Mouse (Mus musculus) hindbrain, embryonic 13.5 days (tissue): ENCODE measurements at regions not wholly inside any gene's neighbourhood (a gene's known extent, or its start where the extent isn't known, plus 50 kb on each side); places are given as distances from the start of the nearest gene placed in this dataset.
A peak's percentile ranks its signal among the peaks of the same experiment; 100 is the strongest.

Experiments
- ATAC-seq: fragments of 200-750 bp; cut with Nextera tagmentation; 2 replicates; pipeline ENCODE4 v1.8.0; 2017; ENCODE audit warnings: moderate TSS enrichment; ENCODE audit not compliant: low FRiP score
- H3K27ac ChIP-seq: fragments of 300-500 bp; sonication (generic); 2 replicates; pipeline ENCODE4 v1.5.1; 2015; ENCODE audit warnings: inconsistent platforms, mild to moderate bottlenecking, moderate library complexity
- H3K27me3 ChIP-seq: fragments of 300-500 bp; sonication (generic); 2 replicates; pipeline ENCODE4 v1.6.1; 2015; ENCODE audit warnings: mild to moderate bottlenecking, inconsistent platforms
- H3K36me3 ChIP-seq: fragments of 300-500 bp; sonication (generic); 2 replicates; pipeline ENCODE4 v1.6.1; 2015; ENCODE audit warnings: mild to moderate bottlenecking, inconsistent platforms
- H3K4me1 ChIP-seq: fragments of 300-500 bp; sonication (generic); replicated peaks from 2 replicates; pipeline ENCODE4 v1.6.1; 2015; ENCODE audit warnings: inconsistent platforms
- H3K4me2 ChIP-seq: fragments of 300-500 bp; sonication (generic); 2 replicates; pipeline ENCODE4 v1.6.1; 2015; ENCODE audit warnings: inconsistent platforms, mild to moderate bottlenecking, moderate library complexity
- H3K4me3 ChIP-seq: fragments of 300-500 bp; sonication (generic); 2 replicates; pipeline ENCODE4 v1.5.1; 2015; ENCODE audit warnings: mild to moderate bottlenecking, inconsistent platforms
- H3K9ac ChIP-seq: fragments of 300-500 bp; sonication (generic); 2 replicates; pipeline ENCODE4 v1.6.1; 2015; ENCODE audit warnings: mild to moderate bottlenecking, inconsistent platforms
- H3K9me3 ChIP-seq: fragments of 300-500 bp; sonication (generic); 2 replicates; pipeline ENCODE4 v1.6.1; 2016; ENCODE audit warnings: inconsistent platforms
- WGBS: fragments of 180-500 bp; shearing (Covaris S2); methylation state at CpG from one replicate; pipeline ENCODE4 v1.1.7; 2015; 5-methylcytosine and 5-hydroxymethylcytosine counted together

DNA sequence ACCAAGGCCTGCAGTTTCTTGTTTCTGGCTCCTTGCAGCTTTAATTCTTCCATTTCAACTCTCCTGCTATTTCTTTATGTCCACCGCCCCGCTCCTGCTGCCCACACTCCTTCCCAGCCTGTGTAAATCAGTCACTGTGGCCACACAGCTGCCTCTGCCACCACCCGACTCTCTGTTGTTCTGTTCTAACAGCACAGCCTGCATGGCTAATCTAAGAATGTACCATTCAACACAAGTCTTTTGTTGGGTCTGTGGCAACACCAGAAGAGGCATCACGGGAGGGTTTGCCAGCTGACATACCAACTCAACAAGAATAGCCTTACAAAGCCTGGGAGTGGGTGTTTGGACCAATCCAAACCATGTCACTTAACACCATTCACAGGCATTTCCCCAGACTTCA, 264.9 kb upstream of the Pum3 start:
- Histone ChIP-seq H3K27ac (no peak overlapping the region), H3K9me3 (0 out of 2 replicates have a peak, but pooled peaks cover 3% of the 10 kb centered on the region), H3K36me3 (no peaks in the 10 kb centered on the region), H3K27me3 (no peaks in the 10 kb centered on the region), H3K4me3 (no peak overlapping the region), H3K9ac (no peak overlapping the region), H3K4me1 (no peaks in the 10 kb centered on the region), H3K4me2 (no peak overlapping the region)
- no peak for ATAC-seq
- 53% methylated on average over 4 of the region's 4 CpGs for WGBS

DNA sequence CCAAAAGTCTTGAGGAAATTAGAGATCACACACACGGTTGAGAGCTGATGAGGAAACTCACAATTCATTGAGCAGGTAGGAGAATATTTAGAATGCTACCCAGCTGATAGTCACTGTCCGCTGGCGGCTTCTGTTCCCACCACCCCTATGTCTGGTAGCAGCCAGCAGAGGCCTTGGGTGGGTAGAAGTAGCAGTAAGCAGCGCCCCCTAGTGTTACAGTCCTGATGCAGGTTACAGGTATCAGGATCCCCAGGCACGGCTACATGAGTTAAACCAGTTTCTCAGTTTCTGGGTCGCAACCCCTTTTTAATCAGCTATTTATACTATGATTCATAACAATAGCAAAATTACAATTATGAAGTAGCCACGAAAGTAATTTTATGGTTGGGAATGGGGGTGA, 264.1 kb upstream of the Pum3 start:
- Histone ChIP-seq H3K4me2 (no peak overlapping the region), H3K4me1 (no peaks in the 10 kb centered on the region), H3K9ac (no peak overlapping the region), H3K27ac (no peak overlapping the region), H3K9me3 (0 out of 2 replicates have a peak, but pooled peaks cover 3% of the 10 kb centered on the region), H3K4me3 (no peak overlapping the region), H3K36me3 (no peaks in the 10 kb centered on the region), H3K27me3 (no peaks in the 10 kb centered on the region)
- WGBS, result 81% methylated on average over 7 of the region's 7 CpGs
- ATAC-seq, result no peak

DNA sequence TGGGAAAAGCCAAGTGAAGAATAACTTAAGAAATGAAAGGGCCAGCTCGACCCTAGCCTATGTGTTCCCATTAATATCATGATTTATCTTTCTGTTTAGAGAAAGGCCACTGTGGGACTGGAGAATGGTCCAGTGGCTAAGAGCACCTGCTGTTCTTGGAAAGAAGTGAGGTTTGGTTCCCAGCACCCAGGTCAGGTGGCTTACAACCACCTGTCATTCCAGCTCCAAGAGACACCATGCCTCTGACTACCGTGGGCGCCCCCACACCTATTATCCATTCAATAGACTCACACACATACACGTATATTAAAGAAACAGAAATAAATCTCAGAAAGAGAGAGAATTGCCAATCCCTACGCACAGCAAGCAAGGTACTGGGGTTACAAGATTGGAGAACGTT, 263.3 kb upstream of the Pum3 start:
- H3K36me3 ChIP-seq, result no peaks in the 10 kb centered on the region
- H3K27ac ChIP-seq, result no peak overlapping the region
- WGBS, result 90% methylated on average over 6 of the region's 6 CpGs
- no peak for ATAC-seq
- H3K27me3 ChIP-seq, result no peaks in the 10 kb centered on the region
- no peak overlapping the region for H3K4me2 ChIP-seq
- no peak overlapping the region for H3K9ac ChIP-seq
- no peaks in the 10 kb centered on the region for H3K4me1 ChIP-seq
- H3K9me3 ChIP-seq, result 0 out of 2 replicates have a peak, but pooled peaks cover 3% of the 10 kb centered on the region
- H3K4me3 ChIP-seq, result no peak overlapping the region

DNA sequence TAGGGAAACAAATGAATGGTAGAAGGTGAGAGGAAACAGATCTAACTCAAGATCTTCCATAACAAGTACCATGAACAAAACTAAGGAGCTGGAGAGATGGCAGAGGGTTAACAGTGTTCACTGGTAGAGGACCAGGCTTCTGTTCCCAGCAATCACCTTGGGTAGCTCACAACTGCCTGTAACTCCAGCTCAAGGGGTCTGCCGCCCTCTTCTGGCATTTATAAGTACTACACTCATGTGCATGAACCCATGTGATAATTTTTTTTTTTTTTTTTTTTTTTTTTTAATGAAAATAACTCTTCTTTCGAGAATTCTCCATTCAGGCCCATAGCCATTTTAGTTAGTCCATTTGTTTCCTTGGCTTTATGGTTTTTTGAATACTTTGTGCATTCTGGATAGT, 253.8 kb upstream of the Pum3 start:
- H3K9me3 ChIP-seq, result peaks cover 6% of the 10 kb centered on the region; the same call in 1 of the 2 replicates
- no peak for ATAC-seq
- no peak overlapping the region for H3K4me3 ChIP-seq
- no peaks in the 10 kb centered on the region for H3K4me1 ChIP-seq
- H3K9ac ChIP-seq, result no peak overlapping the region
- H3K27ac ChIP-seq, result no peak overlapping the region
- 47% methylated on average over 2 of the region's 2 CpGs for WGBS
- H3K4me2 ChIP-seq, result no peak overlapping the region
- H3K36me3 ChIP-seq, result no peaks in the 10 kb centered on the region
- H3K27me3 ChIP-seq, result no peaks in the 10 kb centered on the region

DNA sequence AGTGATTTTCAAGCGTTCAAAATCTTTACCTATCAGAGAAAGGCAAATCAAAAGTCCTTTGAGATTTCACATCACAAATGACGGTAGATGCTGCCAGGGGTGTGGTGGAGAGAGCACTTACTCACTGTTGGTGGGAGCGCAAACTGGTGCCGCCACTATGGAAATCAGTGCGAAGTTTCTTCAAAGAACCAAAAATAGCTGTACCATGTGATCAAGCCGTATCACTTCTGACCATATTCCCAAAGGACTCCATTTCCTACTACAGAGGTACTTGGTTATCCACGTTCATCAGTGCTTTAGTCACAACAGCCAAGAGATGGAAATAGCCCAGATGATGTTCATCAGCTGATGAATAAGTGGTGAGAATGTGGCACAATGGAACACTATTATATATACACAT, 249.8 kb upstream of the Pum3 start:
- no peak for ATAC-seq
- no peaks in the 10 kb centered on the region for H3K36me3 ChIP-seq
- 80% methylated on average over 7 of the region's 7 CpGs for WGBS

DNA sequence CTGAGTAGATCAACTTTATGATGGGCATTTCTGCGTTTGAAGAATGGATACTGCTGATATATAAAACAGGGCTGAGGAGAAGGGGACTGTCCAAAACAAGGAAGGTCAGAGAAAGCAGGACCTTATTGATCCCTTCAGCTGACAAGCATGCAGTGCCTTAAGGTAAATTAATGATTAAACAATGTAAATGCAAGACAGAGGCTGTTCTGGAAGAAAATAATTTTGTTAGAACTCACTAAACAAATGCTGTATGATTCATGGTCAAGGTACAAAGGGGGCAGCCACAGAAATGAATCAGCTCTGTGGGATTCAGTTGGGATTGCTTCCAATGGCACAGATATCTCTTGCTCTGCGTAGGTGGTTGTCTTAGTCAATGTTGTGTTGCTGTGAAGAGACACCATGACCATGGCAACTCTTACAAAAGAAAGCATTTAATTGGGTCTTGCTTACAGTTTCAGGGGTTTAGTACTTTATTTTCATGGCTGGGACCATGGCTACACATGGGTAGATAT, 243.1 kb upstream of the Pum3 start:
- no peak for ATAC-seq
- WGBS, result 78% methylated on average over 2 of the region's 2 CpGs
- no peaks in the 10 kb centered on the region for H3K9me3 ChIP-seq
- no peaks in the 10 kb centered on the region for H3K36me3 ChIP-seq
- no peak overlapping the region for H3K4me3 ChIP-seq
- H3K9ac ChIP-seq, result no peak overlapping the region
- no peak overlapping the region for H3K4me2 ChIP-seq
- no peaks in the 10 kb centered on the region for H3K4me1 ChIP-seq
- no peaks in the 10 kb centered on the region for H3K27me3 ChIP-seq
- H3K27ac ChIP-seq, result no peak overlapping the region

More for the DNA sequence above, 249.8 kb upstream of the Pum3 start:
- Histone ChIP-seq H3K4me3 (no peak overlapping the region), H3K27me3 (no peaks in the 10 kb centered on the region), H3K4me2 (no peak overlapping the region), H3K4me1 (no peaks in the 10 kb centered on the region), H3K9me3 (peaks cover 6% of the 10 kb centered on the region; the same call in 1 of the 2 replicates), H3K9ac (no peak overlapping the region), H3K27ac (no peak overlapping the region)

DNA sequence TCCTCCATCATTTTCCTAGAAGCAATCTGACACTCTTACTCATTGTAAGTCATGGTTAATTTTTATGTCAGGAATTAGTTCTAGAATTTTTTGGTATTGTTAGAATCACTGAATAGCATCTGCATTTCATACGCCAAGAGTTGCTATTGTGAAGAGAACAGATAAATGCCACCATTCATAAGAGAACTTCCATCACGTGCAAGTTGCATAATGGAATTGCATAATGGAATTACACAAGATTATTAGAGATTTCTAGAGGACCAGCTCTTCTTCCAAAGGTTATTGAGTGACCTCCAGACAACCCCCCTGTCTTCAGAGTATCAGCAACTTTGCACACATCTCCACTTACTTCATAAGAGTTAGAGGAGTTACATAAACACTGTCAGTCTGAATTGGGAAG, 233.7 kb upstream of the Pum3 start:
- H3K9me3 ChIP-seq, result no peaks in the 10 kb centered on the region
- no peaks in the 10 kb centered on the region for H3K36me3 ChIP-seq
- whole genome bisulfite sequencing, result 66% methylated on average over 2 of the region's 2 CpGs
- no peak overlapping the region for H3K4me2 ChIP-seq
- no peak overlapping the region for H3K27ac ChIP-seq
- H3K27me3 ChIP-seq, result no peaks in the 10 kb centered on the region
- H3K9ac ChIP-seq, result no peak overlapping the region
- ATAC-seq, result no peak
- no peaks in the 10 kb centered on the region for H3K4me1 ChIP-seq
- no peak overlapping the region for H3K4me3 ChIP-seq

DNA sequence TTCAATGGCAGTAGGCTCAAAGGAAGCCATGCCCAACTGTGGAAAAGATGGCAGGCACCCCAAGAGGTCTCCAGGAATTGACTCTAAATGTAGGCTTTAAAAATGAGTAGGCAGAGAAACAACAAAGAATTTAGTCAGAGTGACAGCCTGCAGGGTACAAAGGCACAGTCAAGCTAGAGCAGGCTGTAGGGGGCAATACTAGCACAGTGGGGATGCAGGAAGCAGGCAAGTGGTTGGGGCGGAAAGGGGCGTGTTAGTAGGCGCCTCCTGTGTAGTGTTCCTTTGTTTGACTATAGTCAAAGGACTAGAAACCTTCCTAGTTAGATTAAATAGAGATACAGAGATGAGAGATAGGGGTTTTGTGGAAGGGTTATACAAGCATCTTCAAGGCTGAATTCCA, 211.4 kb upstream of the Pum3 start:
- Histone ChIP-seq H3K4me3 (no peak overlapping the region), H3K27ac (no peak overlapping the region), H3K4me2 (no peak overlapping the region), H3K27me3 (no peaks in the 10 kb centered on the region), H3K4me1 (no peaks in the 10 kb centered on the region), H3K36me3 (no peaks in the 10 kb centered on the region), H3K9ac (no peak overlapping the region), H3K9me3 (no peaks in the 10 kb centered on the region)
- no peak for ATAC-seq
- WGBS, result 26% methylated on average over 3 of the region's 3 CpGs

DNA sequence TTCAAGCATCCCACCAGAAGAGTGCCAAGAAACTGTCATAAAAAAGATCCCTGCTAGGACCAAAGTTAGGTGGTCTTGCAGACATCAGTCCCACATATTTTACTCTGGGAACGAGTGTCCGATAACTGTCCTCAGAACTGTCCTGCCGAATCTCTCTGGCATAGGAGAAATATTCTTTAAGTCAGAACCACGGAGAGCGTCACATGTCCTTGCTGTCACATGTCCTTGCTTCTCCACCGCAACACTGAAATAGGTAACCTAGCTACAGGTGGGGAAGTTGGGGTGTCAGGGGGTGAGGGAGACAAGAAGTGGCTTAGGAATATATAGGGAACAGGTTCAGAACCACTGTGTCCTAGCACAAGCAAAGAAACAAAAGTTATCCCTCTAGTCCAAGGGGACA, 203.5 kb upstream of the Pum3 start:
- WGBS, result 77% methylated on average over 6 of the region's 6 CpGs
- H3K9ac ChIP-seq, result no peak overlapping the region
- H3K4me3 ChIP-seq, result no peak overlapping the region
- H3K27me3 ChIP-seq, result no peaks in the 10 kb centered on the region
- H3K4me2 ChIP-seq, result no peak overlapping the region
- H3K36me3 ChIP-seq, result no peaks in the 10 kb centered on the region
- H3K4me1 ChIP-seq, result no peaks in the 10 kb centered on the region
- H3K27ac ChIP-seq, result no peak overlapping the region
- no peak for ATAC-seq
- no peaks in the 10 kb centered on the region for H3K9me3 ChIP-seq

DNA sequence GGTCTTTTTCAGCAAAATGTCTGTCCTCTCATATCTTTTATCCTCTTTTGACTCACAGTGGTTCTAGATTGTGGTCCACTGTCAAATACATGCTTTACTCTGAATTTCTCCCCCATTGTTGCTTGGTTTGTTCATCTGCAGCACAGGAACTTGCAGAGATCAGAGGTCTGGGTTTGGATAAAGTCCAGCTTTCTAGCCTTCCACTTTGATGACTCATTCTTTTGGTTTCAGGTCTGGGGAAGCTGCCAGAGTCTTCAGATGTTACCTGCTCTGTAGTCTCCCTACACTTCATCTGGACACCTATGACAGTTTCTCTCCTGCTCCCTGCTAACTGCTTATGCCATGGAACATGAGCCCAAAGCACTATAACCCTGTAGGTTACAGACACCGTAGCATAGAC, 198.0 kb upstream of the Pum3 start:
- H3K36me3 ChIP-seq, result no peaks in the 10 kb centered on the region
- H3K4me2 ChIP-seq, result no peak overlapping the region
- H3K27me3 ChIP-seq, result no peaks in the 10 kb centered on the region
- ATAC-seq, result no peak
- H3K9ac ChIP-seq, result no peak overlapping the region
- WGBS, result 91% methylated on average over 1 of the region's 1 CpGs
- no peak overlapping the region for H3K27ac ChIP-seq
- no peak overlapping the region for H3K4me3 ChIP-seq
- H3K4me1 ChIP-seq, result no peaks in the 10 kb centered on the region
- H3K9me3 ChIP-seq, result no peaks in the 10 kb centered on the region

DNA sequence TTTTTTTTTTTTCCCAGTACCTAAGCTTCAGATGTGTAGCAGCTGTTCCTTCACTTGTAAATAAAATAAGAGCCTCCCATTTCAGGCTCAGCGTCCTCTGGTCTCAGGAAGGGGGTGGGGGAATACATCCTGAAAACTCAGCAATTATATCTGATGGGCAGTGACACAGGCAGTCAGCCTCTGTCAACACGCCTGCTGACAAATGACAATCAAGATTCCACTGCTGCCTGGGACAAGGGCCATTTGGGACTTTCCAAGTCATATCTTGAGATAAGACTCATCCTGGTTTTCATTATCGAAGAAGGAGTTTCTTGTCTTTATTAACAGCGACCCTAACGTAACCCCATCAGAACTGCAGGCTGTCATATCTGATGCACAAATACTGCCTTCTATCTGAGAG, 187.9 kb upstream of the Pum3 start:
- Histone ChIP-seq H3K9me3 (no peaks in the 10 kb centered on the region), H3K36me3 (no peaks in the 10 kb centered on the region), H3K4me3 (no peak overlapping the region), H3K9ac (no peak overlapping the region), H3K27me3 (no peaks in the 10 kb centered on the region), H3K4me1 (peaks cover 3% of the 10 kb centered on the region; the same call in 1 of the 2 replicates), H3K4me2 (no peak overlapping the region), H3K27ac (no peak overlapping the region)
- WGBS, result 65% methylated on average over 5 of the region's 5 CpGs
- no peak for ATAC-seq

DNA sequence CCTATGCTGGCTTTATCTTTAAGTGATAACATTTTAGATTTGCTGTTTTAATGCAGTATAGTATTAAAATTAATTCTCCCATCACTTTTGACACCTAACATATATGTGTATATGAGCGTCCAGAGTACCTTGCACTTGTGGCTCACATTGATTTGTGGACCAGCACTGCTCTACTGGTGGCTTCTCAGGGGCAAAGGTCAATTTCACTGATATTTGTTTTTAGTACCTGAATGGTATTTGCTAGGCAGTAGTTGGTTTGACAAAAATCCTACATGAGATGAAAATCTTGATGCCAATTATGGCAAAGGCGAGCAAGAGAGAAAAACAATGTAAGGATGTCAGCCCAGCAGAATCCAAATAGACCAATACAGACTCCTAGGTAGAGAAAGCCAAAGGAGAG, 177.3 kb upstream of the Pum3 start:
- H3K4me2 ChIP-seq, result no peak overlapping the region
- ATAC-seq, result no peak
- H3K4me1 ChIP-seq, result peaks cover 5% of the 10 kb centered on the region
- no peak overlapping the region for H3K9ac ChIP-seq
- peaks cover 6% of the 10 kb centered on the region; the same call in 1 of the 2 replicates for H3K27me3 ChIP-seq
- WGBS, result 89% methylated on average over 2 of the region's 2 CpGs
- no peak overlapping the region for H3K4me3 ChIP-seq
- no peaks in the 10 kb centered on the region for H3K36me3 ChIP-seq
- no peak overlapping the region for H3K27ac ChIP-seq
- H3K9me3 ChIP-seq, result no peaks in the 10 kb centered on the region

DNA sequence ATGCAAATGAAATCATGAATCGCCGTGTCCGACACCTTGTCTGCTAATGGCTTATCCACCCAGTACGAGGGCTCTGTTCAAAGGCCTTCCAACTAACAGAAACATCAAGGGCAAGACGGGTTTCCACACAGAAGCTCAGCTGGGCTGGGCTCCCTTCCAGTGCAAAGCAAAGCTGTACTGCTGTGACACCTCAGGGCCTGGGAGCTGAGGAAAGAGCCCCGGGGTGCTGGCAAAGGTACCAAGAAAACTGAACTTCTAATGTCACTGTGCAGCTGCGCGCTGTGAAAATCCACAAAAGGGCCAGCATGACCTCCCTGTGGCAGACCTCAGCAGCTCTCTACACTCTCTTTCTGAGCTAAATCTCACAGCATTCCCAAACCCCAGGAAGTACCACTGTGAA, 173.7 kb upstream of the Pum3 start:
- Histone ChIP-seq H3K36me3 (no peaks in the 10 kb centered on the region), H3K9me3 (no peaks in the 10 kb centered on the region), H3K4me2 (no peak overlapping the region), H3K27me3 (peaks cover 7% of the 10 kb centered on the region; the same call in 1 of the 2 replicates), H3K9ac (no peak overlapping the region), H3K27ac (no peak overlapping the region), H3K4me1 (peaks cover 13% of the 10 kb centered on the region), H3K4me3 (no peak overlapping the region)
- peak; percentile 38; the same call in 1 of the 2 replicates for ATAC-seq
- WGBS, result 20% methylated on average over 8 of the region's 8 CpGs
